Mouse (Mus musculus): ENCODE measurements around the gene Flii. TPM values are rescaled to one million over a fixed set of nuclear protein-coding genes. Genes with fewer than 3 reads are reported as not detected.

Gene Flii
- 100 to 1,000 TPM; 128 to 129 TPM for total RNA-seq (2021)
- long read RNA-seq, experiment 1, full-length matches to known transcripts: 39 of 76 reads
- long read RNA-seq, experiment 1, partial matches to known transcripts: 19 of 76 reads
- long read RNA-seq, experiment 1, other reads (novel, unspliced or antisense): 18 of 76 reads
- long read RNA-seq, experiment 2, full-length matches to known transcripts: 63 of 142 reads
- long read RNA-seq, experiment 2, partial matches to known transcripts: 45 of 142 reads
- long read RNA-seq, experiment 2, other reads (novel, unspliced or antisense): 34 of 142 reads

DNA sequence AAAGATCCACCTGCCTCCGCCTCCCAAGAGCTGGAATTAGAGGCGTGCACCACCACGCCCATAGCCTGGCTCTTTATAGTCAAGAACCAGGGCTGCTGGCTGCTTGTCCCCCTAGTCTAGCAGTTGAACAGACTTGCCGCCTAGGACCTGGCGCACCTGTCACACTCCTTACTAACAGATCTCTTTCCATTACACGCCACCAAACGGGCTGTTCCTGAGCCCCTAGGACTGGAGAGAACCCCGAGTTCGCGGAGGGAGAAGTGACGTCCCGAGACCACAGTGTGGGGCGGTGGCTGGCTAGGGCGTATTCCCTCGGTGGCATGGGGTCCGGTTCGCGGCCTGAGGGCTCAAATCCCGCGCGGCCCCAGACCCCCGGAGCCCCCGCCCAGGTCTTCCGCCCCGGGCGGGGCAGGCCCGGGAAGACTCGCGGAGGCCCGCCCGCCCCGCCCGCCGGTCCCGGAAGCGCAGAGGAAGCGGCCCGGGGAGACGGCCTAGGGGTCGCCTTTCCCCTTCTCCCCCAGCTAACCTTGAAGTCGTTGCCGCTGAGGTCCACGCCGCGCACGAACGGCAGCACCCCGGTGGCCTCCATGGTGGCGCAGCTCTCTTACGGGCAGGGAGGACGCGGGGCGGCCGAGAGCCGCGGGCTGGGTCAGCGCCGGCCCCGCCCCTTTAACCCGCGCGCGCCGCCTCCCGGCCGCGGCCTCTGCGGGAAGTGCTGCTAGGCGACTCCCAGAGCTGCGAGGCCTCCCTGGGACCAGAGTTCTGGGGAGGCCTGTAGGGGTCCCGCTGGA is at the start of gene Flii:
Gene Flii (minus strand): TSS at position 663 of the 791 bp plus-strand sequence.
- peak; percentile 59 to 64 for DNase-seq (ENCODE audit: low spot score in 2 of 2)

DNA sequence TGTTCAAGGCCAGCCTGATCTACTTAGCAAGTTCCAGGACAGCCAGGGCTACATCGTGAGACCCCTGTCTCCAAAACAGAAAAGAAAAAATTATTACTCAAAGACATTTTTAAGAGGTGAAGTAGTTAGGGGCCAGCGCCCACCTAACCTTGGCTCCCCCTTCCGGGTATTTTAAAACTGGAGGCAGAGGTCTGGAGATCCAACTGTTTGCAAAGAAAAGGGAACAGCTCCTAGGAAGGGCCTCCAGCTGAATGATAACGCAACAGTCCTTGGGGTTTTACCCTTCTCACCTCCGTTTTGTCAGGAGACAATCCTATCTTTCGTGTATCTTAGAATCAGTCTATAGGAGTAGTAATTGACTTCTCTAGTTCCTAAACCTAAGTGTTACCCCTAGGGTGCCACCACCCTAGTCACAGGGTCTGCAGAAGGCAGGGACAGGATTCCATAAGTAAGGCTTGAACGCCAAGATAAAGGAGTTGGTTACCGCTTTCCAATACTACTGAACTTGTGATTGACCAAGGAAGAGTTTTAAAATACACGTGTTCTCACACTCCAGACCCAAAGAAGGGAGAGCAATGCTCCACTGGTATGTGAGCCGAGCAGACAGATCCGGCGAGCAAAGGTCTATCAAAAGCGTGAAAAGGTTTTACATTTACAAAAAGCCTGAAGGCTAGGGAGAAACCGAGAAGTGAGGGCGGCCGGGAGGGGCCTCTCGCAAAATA is 49.2 kb upstream of the Flii start:
- DNase-seq (ENCODE audit: low spot score in 2 of 2): no peak

DNA sequence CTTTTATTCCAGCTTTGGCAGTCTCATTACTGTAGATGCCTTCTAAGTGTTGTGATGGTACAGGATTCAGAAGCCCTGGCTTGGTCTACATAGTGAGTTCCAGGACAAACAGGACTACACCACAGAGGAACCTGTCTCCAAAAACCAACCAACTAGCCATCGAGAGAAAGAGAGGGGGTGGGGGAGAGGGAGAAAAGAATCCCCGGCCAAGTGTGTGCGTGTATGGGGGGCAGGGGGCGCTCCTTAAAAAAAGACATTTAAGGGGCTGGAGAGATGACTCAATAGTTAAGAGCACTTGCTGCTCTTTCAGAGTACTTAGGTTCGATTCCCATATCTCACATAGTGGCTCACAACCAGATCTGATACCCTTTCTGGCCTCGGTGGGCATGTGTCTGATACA is 48.5 kb upstream of the Flii start:
- no peak for DNase-seq (ENCODE audit: low spot score in 2 of 2)

DNA sequence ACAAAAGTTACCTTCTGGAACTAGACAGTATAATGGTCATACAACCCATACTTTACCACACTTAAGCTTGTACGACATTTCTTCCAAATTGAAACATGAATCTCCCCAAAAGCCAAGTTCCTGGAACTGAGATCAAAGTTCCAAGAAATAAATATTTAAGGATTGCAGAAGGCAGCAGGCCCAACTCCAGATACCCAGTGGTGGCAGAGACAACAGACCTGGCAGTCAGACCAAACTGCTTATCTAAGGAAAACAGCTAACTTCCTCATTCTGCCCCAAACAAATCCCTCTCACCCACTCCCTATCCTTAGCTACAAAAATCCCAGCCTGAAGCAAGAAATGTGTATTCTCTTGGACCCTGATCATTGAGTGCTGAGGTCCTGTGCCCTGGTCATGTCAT is 47.8 kb upstream of the Flii start:
- DNase-seq (ENCODE audit: low spot score in 2 of 2): no peak

DNA sequence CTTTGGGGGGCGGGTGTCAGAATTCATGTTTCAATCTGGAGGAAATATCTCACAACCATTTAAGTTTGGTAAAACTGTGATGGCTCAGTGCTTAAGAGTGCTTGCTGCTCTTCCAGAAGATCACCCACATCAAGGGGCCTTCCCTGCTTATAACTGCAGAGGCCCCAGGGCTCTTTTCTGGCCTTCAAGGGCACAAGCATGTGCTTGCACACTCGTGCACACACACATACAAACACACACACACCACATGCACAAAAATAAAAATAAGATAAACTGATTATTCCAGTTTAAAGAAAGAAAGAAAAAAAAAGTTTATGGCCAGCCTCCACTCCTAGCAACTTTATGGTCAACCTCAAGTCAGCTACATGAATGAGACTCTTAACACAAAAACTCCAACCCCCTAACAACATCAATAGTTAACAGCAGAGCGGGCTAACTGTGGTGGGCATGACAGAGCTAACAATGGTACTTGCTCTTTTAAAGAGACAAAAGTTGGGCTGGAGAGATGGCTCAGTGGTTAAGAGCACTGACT is 47.2 kb upstream of the Flii start:
- DNase-seq (ENCODE audit: low spot score in 2 of 2): no peak

DNA sequence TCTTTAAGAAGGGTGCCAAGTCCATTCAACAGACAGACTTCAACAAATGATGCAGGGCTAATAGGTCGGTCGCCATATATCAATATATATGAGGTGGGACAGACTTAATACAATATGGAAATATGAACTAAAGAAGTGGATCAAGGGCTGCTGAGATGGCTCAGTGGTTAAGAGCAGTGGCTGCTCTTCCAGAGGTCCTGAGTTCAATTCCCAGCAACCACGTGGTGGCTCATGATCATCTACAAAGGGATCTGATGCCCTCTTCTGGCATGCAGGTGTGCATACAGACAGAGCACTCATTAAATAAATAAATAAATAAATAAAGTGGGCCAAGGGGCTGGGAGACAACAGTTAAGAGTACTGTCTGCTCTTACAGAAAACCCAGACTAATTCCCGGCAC is 45.1 kb upstream of the Flii start:
- no peak for DNase-seq (ENCODE audit: low spot score in 2 of 2)

DNA sequence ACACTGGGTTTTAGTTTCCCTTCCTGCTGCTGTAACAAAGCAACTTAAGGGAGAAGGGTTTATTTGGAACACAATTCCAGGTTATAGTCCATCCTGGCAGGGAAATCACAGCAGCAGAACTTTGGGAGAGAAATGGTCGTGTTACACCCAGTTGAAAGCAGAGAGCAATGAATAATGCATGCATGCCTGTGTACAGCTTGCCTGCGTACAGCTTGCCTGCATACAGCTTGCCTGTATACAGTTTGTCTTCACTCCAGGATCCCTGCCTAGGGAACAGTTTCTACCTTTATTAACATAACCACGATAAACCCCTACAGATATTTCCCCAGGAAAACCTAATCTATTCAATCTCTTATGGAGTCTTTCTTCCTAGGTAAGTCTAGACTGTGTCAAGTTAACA is 43.7 kb upstream of the Flii start:
- DNase-seq (ENCODE audit: low spot score in 2 of 2): no peak

DNA sequence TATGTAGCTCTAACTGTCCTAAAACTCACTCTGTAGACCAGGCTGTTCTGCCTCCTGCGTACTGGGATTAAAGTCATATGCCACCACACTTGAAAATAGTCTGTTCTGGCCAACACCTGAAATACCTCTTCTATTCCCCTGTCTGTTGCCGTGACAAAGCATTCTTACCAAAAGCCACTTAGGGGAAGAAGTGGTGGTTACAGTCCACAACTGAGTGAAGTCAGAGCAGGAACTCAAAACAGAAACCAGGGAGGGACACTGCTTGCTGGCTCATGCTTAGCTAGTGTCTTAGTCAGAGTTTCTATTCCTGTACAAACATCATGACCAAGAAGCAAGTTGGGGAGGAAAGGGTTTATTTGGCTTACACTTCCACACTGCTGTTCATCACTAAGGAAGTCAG is 42.3 kb upstream of the Flii start:
- no peak for DNase-seq (ENCODE audit: low spot score in 2 of 2)

DNA sequence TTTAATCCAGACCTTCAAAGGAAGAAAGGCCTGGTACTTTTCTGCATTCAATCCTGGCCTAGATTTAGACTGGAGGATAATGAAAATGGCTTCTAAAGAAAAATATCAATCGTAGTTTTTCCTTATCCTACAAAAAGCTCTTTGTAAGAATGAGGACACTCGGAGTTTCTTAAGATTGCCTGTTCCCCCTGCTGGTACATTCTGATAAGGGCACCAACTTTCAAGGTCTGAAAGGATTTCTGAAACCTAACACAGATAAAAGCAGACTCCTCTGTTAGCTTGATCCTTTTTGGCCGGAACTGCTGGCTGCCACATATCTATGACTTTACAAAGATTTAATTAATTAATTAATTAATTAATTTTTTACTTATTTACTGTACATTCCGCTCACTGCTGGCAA is 39.9 kb upstream of the Flii start:
- DNase-seq (ENCODE audit: low spot score in 2 of 2): no peak

DNA sequence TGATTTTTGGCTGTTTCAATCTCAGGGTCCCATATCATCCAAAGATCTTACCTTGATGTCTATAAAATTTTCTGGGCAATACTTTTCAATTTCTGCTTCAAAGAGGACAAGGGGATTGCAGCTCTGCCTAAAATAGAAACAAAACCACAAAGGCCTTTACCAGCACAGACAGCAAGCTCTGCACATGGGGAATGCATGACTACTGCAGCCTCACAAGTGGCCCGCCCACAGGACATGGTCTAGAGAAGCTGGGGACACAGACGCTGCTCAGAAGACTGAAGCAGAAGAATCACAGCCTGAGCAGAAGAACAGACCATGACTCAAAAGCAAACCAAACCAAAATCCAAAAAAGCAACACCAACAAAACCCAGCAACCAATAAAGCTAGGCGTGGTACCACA is 34.6 kb upstream of the Flii start:
- DNase-seq (ENCODE audit: low spot score in 2 of 2): no peak

DNA sequence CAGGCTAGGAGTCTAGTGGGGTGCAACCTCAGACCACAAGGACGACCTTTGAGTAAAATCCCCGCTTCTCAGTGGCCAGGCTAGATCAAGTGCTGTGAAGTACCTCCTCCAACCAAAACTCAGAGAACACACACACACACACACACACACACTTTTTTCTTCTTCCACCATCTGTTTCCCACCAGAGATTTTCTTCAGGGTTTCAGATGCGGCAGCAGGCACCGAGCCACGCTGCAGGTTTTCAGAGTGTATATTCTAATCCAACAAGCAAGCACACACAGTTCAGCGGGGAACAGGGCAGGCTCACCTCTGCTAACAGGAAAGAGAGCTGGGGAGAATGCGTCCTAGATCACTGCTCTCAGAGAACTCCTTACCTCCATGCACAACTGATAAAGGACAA is 28.5 kb upstream of the Flii start:
- no peak for DNase-seq (ENCODE audit: low spot score in 2 of 2)

DNA sequence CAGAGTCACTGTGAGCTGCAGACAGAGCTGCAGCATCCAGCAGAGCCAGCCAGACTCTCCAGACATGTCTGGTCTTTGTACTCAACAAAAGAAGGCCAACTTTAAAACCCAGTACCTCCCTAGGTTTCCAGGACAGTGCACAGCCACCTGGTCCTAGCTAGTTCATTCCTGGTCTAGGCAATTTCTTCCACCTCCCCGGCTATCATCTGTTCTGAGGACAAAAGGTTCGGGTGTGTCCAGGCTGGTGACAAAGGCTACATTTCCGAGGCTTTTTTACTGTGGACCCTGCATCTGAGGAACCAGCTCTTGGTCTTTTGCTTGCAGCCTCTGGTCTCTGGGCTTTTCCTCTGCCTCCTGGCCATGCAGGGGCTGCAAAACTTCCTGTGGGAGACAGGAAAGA is 13.3 kb upstream of the Flii start:
- DNase-seq (ENCODE audit: low spot score in 2 of 2): no peak

DNA sequence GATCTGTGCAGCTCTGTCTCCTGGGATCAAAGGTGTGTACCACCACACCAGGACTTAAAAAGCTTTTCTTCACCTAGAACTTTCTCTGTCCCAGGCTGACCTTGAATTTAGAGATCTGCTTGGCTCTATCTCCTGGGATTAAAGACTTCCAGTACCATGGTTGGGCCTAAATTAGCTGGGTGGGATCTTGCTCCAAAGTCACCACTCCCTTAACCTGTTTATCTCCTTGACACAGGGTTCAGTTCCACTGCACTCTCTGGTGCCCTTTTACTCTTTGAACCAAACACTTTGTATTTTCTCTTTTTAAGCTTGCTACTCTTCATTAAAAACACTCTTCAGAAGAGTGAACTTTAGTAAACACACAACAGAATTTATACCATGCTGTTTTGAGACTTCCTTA is 10.4 kb upstream of the Flii start:
- no peak for DNase-seq (ENCODE audit: low spot score in 2 of 2)

DNA sequence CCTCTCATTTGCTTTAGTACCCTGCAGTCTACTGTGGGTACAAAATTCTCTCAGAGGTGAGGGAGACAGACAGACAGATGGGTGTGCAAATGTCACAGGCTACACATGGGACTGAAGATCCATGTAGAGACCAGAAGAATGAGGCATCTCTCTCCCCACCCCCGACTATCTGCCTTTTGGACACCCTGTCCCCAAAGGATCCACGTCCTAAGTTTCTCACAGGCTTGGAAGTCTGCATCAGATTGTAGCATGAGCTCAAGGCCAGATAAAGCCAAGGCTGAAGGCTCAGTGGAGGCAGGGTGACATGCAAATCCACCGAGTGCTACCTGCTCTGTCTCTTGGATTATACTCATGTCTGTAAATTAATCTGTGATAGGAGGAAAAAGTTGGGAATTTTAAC is 9.4 kb upstream of the Flii start:
- DNase-seq (ENCODE audit: low spot score in 2 of 2): no peak

DNA sequence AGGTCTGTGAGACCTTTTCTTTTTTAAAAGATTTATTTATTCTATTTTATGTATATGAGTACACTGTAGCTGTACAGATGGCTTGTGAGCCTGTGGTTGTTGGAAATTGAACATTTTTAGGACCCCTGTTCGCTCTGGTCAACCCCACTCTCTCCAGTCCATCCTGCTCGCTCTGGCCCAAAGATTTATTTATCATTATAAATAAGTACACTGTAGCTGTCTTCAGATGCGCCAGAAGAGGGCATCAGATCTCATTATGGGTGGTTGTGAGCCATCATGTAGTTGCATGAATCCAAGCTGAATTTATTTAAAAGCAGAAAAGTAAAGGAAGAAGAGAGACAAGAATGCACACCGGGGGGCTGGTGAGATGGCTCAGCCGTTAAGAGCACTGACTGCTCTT is 8.1 kb upstream of the Flii start:
- no peak for DNase-seq (ENCODE audit: low spot score in 2 of 2)

DNA sequence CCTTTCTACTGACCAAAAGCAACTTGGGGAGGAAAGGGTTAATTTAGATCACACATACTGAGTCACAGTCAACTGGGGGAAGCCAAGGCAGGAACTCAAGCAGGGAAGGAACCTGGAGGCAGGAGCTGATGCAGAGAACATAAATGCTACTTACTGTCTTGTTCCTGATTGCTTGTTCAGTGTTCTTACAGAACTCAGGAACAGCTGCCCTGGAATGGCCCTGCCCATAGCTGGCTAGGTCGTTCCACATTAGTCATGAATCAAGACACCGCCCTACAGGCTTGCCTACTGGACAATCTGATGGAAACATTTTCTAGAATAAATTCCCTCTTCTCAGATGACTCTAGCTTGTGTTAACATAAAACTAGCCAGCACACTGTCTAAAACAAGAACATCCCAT is 7.1 kb upstream of the Flii start:
- DNase-seq (ENCODE audit: low spot score in 2 of 2): no peak

DNA sequence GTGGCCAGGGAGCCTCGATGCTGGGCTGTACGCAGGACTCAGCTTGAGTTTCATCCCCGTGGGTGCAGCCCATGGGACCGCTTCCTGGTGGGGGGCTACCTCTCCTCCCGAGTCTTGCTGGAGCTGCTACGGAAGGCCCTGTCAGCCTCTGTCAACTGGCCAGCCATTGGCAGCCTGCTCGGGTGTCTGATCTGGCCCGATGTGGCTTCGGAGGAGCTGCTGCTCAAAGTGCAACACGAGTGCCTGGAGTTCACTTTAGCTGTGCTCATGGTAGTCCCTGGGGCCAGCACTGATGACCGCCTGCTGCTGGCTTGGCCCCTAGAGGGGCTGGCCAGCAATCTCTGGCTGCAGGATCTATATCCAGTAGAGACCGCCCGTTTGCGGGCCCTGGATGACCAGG is 4.2 kb upstream of the Flii start:
- DNase-seq (ENCODE audit: low spot score in 2 of 2): no peak

DNA sequence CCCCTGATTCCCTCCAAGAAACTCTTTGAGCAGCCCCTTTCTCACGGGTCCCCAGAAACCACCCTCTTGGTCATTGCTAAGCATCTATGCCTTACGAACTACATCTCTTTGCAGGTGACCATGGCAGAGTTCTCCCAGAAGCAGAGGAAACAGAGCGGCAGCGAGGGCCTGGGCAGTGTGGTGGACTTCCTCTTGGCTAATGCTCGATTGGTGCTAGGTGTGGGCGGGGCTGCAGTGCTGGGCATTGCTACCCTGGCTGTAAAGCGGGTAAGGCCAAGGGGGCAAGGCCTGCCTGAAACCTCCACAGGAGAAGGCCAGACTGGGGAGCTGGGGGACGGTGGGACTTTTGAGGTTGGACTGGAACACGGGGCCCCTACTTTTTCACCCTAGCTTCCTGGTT is 3.1 kb upstream of the Flii start:
- DNase-seq (ENCODE audit: low spot score in 2 of 2): no peak

DNA sequence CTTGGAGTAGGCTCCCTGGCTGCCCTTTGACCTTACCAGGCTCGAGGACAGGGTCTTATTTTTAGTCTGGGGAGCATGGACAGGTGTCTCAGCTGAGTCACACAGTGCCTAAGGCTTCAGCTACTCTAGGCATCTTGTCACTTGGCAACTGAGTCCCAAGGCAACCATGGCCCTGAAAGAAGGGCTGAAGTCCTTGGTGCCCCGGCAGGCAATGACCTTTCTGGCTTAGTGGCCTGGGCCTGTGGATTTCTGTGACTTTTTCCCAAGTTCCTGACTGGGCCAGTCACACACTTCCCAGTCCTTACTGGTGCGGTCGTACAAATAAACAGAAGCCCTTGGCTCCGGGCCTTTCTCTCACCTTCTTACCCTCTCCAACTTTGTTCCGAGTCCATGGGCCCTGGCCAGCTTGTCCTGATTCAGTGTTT is 2.2 kb upstream of the Flii start:
- no peak for DNase-seq (ENCODE audit: low spot score in 2 of 2)

DNA sequence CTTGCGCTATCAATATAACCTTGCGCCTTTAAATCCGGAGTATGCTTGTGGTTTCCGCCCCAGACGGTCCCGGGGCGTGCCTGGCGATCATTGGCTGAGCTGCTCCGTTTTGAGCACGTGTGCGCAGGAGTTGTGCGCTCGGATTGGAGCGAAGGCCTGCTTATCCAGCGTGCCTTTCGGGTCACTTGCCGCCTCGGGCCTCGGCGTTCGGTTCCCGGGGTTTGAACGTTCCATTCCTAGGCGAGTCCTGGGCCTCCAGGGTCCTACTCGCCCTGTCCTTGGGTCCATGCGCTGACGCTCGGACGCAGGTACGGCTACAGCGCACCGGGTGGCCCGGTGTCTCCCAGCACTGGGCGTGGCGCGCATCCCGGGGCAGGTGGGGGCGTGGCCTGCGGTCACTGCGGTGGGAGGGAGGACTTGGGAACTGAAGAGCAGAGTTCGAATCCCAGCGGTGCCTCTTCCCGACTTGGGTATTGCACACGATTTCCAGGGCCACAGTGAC is 1.2 kb upstream of the Flii start, which contains the start of gene Mief2:
Gene Mief2 (plus strand): TSS at position 139 of the 502 bp plus-strand sequence.
- peak; percentile 78 to 90 for DNase-seq (ENCODE audit: low spot score in 2 of 2)

DNA sequence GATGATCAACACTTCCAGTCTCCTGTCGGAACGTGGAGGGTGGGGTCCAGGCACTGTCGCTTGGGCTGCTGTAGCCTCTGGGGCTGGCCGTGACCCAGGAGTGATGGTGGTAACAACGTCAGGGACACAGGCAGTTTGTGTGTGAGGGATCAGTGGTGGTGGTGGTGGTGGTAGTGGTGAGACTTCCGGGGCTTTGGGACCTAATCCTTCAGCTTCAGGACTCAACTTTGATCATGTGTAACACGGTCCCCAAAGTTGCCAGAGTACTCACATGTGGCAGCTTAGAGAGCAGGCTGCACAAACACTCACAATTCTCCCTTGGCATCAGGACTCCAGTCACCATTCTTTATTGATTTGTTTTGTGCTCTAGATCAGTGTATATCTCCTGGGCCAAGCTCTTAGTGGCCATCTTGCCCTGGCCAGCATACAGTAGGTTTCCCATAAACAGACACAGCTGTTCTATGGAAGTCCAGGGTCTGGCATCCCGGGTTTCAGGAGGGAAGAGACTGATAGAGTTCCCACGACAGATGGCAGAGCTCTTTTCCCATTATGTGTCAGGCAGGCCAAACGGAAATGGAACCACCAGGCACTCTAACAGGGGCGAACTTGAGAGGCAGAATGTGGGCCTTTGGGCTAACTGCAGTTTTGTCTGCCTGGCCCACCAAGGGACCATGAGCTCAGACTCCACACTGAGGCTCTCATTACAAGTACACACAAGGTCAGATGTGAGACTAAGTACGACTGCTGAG is 503 bp upstream of the Flii start:
- no peak for DNase-seq (ENCODE audit: low spot score in 2 of 2)
